Mouse (Mus musculus) liver, embryonic 14.5 days (tissue): ENCODE results near the gene Plb1. TPM values are rescaled to one million over a fixed set of nuclear protein-coding genes. Genes with fewer than 3 reads are reported as not detected.

Experiments
- ATAC-seq: fragments of 200-750 bp; cut with Nextera tagmentation; 2 replicates; pipeline ENCODE4 v1.8.0; 2017; ENCODE audit warnings: moderate number of reproducible peaks, mild to moderate bottlenecking, moderate library complexity; ENCODE audit not compliant: insufficient read depth
- DNase-seq, 3 experiments: peaks; one replicate each; pipeline ENCODE4 v3.0.0-alpha.2; 2012 to 2013; ENCODE audit warnings: low read depth in 3 of 3, low spot score in 3 of 3
- H3K27ac ChIP-seq: fragments of 300-500 bp; sonication (generic); 2 replicates; pipeline ENCODE4 v1.5.1; 2014; ENCODE audit warnings: moderate library complexity, mild to moderate bottlenecking, control low read depth, inconsistent platforms
- H3K27me3 ChIP-seq: fragments of 300-500 bp; sonication (generic); 2 replicates; pipeline ENCODE4 v1.6.1; 2014; ENCODE audit warnings: mild to moderate bottlenecking, low read length, moderate library complexity; ENCODE audit not compliant: control insufficient read depth, insufficient read depth
- H3K36me3 ChIP-seq: fragments of 300-500 bp; sonication (generic); replicated peaks from 2 replicates; pipeline ENCODE4 v1.6.1; 2014; ENCODE audit warnings: low read depth; ENCODE audit not compliant: control insufficient read depth, insufficient read depth
- H3K4me1 ChIP-seq, 2 experiments: fragments of 200-500 bp in 1 of 2; fragments of 300-500 bp in 1 of 2; sonication (generic) in 1 of 2; replicated peaks; 2 replicates each; pipeline ENCODE4 v1.6.1; 2012 to 2014; ENCODE audit warnings: antibody characterized with exemption in 1 of 2, inconsistent platforms in 1 of 2, low read length in 1 of 2; ENCODE audit not compliant: control insufficient read depth in 2 of 2, insufficient read depth in 2 of 2
- H3K4me2 ChIP-seq: fragments of 300-500 bp; sonication (generic); 2 replicates; pipeline ENCODE4 v1.6.1; 2014; ENCODE audit warnings: low read depth, mild to moderate bottlenecking, control low read depth, moderate library complexity
- H3K4me3 ChIP-seq, 2 experiments: fragments of 200-500 bp in 1 of 2; fragments of 300-500 bp in 1 of 2; sonication (generic) in 1 of 2; 2 replicates each; pipeline ENCODE4 v1.5.1; 2012 to 2014; ENCODE audit warnings: low read depth in 2 of 2, low read length in 2 of 2, mild to moderate bottlenecking in 2 of 2, control low read depth in 1 of 2, inconsistent platforms in 1 of 2, moderate library complexity in 1 of 2; ENCODE audit not compliant: insufficient read depth in 1 of 2
- H3K9ac ChIP-seq: fragments of 300-500 bp; sonication (generic); replicated peaks from 2 replicates; pipeline ENCODE4 v1.6.1; 2014; ENCODE audit warnings: mild to moderate bottlenecking, control low read depth, moderate library complexity
- H3K9me3 ChIP-seq: fragments of 300-500 bp; sonication (generic); 2 replicates; pipeline ENCODE4 v1.6.1; 2016; ENCODE audit warnings: low read length, mixed read lengths; ENCODE audit not compliant: control insufficient read depth
- CTCF ChIP-seq: IDR thresholded peaks from 2 replicates; pipeline ENCODE4 v1.5.1; 2016; ENCODE audit warnings: antibody characterized with exemption, low read depth, control low read depth
- EP300 ChIP-seq: IDR thresholded peaks from 2 replicates; pipeline ENCODE4 v1.6.1; 2016; ENCODE audit warnings: antibody characterized with exemption, low read depth
- WGBS: fragments of 180-500 bp; shearing (Covaris S2); extraction: QIAGEN DNeasy Blood & Tissue Kit; methylation state at CpG from one replicate; pipeline ENCODE4 v1.1.7; 2014; ENCODE audit not compliant: insufficient replicate concordance; 5-methylcytosine and 5-hydroxymethylcytosine counted together
- polyA plus RNA-seq, 2 experiments: library from polyadenylated mRNA; depleted of rRNA in 1 of 2; stranded (reverse) in 1 of 2; unstranded in 1 of 2; fragments of >200 nt; fragmentation: Nextera tagmentation in 1 of 2; extraction: Ambion mirVana in 1 of 2; gene quantifications; 2 replicates each; pipeline versions ENCODE4 v1.2.1 to v1.2.3; 2012 to 2014

Plb1 gene
- polyA plus RNA-seq, 2 experiments = 0.02 TPM; not detected in 1

DNA sequence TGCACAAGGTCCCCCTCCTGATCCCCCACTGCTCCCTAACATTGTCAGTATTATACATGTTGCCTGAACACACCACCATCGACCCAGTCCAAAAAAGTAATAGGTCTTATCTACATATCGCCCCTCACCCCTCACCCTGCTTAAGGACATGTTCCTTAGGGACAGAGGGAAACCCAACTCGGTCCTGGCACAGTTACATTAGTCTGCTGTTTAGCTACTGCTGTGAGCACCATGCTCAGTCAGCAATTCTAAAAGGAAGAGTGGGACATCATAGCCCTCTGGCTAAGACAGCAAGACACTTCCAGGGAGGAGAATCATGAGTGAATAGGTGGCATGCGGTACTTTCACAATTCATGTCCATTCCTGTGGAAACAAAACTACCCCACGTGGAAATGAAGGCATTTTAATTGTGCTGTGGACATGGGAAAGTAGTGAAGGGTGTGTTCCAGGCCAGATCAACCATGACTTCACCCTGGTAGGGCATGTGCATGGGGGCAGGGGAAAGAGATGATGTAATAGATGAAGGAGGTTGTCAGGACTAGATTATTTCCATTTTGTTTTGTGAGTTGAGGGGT, 110.3 kb downstream of the Plb1 start:
- no peak overlapping the region for H3K4me2 ChIP-seq
- 46% methylated on average over 5 of the region's 5 CpGs for WGBS
- no peak for TF ChIP-seq EP300
- TF ChIP-seq CTCF = no peak
- ATAC-seq (no peak), DNase-seq (no peak)
- H3K4me3 ChIP-seq = no peak overlapping the region
- H3K4me1 ChIP-seq = peaks cover 0 to 3% of the 10 kb centered on the region in 2 experiments; a peak in 1 of 4 replicates
- H3K27me3 ChIP-seq = no peaks in the 10 kb centered on the region
- no peak overlapping the region for H3K9ac ChIP-seq
- no peaks in the 10 kb centered on the region for H3K9me3 ChIP-seq
- H3K36me3 ChIP-seq = no peaks in the 10 kb centered on the region
- no peak overlapping the region for H3K27ac ChIP-seq

DNA sequence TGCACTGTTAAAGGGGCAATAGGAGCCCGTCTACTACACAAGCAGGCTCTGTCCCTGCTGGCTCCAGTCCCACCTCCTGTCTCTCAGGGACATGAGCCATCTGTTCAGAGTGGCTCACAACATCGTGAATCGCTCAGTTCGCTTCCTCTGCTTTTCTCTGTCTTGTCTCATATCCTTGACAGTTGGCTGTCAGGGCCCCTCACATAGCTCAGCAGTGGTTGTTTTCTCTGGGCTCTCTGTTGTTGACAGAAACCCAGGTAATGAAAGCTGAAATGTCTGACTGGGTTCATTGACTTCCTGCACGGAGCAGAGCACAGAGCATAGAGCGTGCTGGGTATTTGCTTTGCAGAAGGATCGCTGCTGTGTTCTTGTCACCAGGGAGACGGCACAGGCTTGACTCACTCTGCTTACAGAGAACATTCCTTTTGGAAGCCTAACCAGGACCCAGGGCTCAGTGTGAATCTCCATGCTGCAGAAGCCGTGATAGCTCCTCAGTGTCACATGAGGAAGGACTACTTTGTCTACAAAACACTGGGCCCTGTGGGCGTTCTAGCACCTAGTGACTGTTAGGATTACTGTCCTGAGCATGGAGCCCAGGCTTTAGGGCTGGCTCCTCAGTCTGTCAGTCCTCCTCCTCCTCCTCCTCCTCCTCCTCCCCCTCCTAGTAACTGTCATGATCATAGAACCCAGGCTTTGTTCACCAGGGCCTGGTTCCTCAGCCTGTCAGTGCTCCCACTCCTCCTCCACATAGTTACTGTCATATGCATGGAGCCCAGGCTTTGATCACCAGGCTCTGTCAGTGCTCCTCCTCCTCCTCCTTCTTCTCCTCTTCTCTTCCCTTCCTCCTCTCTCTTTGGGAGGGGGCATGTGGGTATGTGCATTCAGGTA, 113.8 kb downstream of the Plb1 start:
- no peak overlapping the region for H3K4me3 ChIP-seq
- ATAC-seq = no peak
- H3K27ac ChIP-seq = no peak overlapping the region
- H3K4me2 ChIP-seq = no peak overlapping the region
- TF ChIP-seq CTCF = no peak
- 45% methylated on average over 10 of the region's 10 CpGs for WGBS
- no peaks in the 10 kb centered on the region for H3K36me3 ChIP-seq
- H3K9me3 ChIP-seq = no peaks in the 10 kb centered on the region
- DNase-seq = no peak
- peaks cover 0 to 3% of the 10 kb centered on the region in 2 experiments; a peak in 1 of 4 replicates for H3K4me1 ChIP-seq
- H3K9ac ChIP-seq = no peak overlapping the region
- H3K27me3 ChIP-seq = no peaks in the 10 kb centered on the region

DNA sequence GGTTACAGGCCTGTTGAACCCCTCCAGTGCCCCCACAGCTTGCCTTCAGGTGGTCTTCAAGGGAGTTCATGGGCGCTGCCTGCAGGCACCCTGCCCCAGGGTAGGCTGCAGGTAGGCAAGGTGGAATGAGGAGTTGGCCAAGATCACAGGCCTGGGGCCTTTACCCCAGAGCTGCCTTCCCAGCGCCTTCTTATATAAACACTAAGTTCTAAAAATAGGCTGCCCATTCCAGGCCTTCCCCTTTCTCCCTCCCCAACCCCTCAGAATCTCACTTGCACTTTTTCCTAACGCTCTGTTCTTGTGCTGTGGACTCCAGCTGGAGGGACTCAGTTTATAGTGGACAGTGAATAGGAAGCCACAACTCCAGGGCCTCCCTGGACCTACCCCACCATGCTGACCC, 117.2 kb downstream of the Plb1 start:
- H3K4me3 ChIP-seq = no peak overlapping the region
- ATAC-seq = no peak
- WGBS = 31% methylated on average over 3 of the region's 3 CpGs
- no peak overlapping the region for H3K9ac ChIP-seq
- H3K9me3 ChIP-seq = no peaks in the 10 kb centered on the region
- no peaks in the 10 kb centered on the region for H3K27me3 ChIP-seq
- TF ChIP-seq EP300 = no peak
- TF ChIP-seq CTCF = no peak
- H3K36me3 ChIP-seq = no peaks in the 10 kb centered on the region
- no peak for DNase-seq
- no peak overlapping the region for H3K27ac ChIP-seq
- no peak overlapping the region for H3K4me2 ChIP-seq
- H3K4me1 ChIP-seq = no peaks in the 10 kb centered on the region

- Histone ChIP-seq H3K4me1 (no peaks in the 10 kb centered on the region), H3K27me3 (no peaks in the 10 kb centered on the region), H3K27ac (no peak overlapping the region), H3K9me3 (no peaks in the 10 kb centered on the region), H3K9ac (no peak overlapping the region), H3K4me2 (no peak overlapping the region), H3K36me3 (no peaks in the 10 kb centered on the region), H3K4me3 (no peak overlapping the region)
- DNase-seq (no peak), ATAC-seq (no peak)
- TF ChIP-seq EP300 (no peak), CTCF (no peak)
- 57% methylated on average over 3 of the region's 3 CpGs for WGBS
Observed at GRCm38 (mm10) chr5:32350551-32351256, 118.2 kb downstream of the Plb1 start.
